Mouse (Mus musculus) cerebellum, adult 11-12 months (tissue): ENCODE results near the gene Ppp1r1b.

Experiments
- DNase-seq: peaks from one replicate; pipeline ENCODE4 v3.0.0; 2022

Ppp1r1b gene

DNA sequence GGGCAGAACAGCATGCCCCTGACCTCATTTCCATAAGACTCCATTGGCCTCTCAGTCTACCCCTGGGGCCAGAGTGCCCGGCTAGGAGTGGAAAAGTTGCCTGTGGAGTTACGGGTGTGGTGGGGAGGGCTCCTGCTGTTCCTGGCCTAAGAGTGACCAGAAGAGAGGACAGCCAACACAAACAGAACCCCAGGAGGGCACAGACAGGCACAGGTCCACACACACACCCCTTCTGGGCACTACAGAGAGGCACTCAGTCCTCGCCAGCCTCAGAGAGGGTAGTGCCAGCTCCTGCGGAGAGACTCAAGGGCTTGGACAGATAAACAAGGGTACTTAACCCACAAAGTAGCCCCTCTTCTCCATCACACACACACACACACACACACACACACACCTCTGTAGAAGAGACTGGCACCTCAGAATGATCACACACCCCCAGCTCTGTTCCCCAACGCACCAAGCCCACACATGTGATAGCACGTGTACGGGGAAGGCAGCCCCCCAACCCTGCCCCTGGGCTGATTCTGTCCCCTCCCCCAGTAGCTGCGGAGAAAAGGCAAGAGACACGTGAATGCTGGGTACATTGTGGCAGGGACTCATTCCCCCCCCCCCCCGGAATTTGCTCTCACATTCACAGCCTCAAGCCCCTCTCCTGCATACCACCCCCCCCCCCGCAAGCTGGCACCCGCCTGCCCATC lies 670 bp upstream of the Ppp1r1b start:
- peak; percentile 73 for DNase-seq

DNA sequence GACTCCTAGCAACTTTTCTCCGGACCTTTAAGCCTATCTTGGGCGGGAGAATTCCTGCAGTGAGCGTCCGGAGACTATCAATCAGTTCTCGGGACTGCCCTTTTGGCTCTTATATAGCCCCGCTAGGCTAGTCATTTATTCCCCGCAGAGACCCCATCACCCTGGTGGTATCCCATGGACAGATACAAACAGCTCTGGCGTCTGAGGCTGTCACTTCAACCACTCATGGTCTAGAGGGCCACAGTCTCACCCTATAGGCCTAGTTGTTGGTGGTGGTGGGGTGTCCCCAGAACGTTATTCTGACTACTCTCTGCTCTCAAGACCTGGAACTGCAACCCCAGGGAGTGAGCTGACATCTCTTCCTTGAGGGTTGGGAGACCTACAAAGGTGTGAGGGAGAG lies 1.1 kb downstream of the Ppp1r1b start:
- peak; percentile 43 for DNase-seq

DNA sequence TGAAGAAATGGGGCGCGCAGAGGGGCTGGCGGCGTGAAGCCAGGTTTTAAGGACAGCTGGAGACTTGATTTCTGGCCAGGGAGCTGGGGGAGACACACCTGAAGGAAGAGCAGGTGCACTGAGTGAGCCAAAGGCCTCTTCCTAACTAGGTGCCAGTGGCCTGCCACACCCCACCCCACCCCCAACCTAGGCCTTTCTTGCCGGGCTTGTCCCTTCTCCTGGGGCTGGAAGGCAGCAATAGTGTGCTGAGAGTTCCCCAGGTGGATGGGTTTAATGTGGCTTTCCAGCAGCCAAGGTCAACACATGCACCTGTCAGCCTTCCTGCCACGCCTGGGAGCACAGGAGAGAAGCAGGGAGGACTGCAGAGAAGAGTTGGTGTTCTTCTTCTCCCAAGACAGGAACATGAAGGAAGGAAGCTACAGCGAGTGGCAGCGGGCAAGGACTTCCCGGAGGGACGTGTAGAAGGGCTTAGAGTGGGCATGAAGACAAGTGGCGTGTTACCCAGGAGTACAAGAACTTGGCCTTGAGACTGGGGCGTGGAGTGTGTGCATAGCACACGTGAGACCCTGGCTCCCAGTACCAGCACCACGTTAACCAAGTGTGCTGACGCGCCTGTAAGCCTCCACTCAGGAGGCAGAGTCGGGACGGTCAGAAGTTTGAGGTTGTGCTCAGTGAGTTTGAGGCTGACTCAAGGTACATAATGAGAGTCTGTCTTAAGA lies 4.2 kb downstream of the Ppp1r1b start:
- DNase-seq = no peak

DNA sequence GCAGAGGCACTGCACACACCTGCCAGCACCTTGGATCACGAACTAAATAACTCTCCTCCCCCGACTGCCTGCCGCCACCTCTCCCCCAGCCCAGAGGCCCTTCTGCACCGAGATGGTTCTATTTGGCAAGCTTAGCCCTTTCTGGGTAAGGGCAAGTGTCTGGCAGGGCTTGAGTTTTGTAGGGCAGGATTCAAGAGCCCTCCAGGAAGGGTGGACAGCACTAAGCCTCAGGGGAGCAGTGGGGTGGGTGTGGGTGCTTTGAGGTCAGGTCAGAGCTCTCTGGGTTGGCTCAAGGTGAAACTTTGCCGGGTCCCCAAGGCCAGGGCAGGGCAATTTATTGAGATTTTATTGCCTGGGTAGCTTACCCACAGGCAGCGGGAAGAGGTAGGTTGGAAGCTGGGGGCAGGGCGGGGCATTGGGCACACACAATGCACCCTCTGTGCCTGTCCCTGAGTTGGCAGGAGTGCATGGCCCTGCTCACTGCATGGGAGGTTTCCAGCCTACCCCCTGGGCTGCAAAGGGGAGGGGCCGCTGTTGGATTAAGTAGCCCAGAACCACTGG lies 5.5 kb downstream of the Ppp1r1b start:
- no peak for DNase-seq

DNA sequence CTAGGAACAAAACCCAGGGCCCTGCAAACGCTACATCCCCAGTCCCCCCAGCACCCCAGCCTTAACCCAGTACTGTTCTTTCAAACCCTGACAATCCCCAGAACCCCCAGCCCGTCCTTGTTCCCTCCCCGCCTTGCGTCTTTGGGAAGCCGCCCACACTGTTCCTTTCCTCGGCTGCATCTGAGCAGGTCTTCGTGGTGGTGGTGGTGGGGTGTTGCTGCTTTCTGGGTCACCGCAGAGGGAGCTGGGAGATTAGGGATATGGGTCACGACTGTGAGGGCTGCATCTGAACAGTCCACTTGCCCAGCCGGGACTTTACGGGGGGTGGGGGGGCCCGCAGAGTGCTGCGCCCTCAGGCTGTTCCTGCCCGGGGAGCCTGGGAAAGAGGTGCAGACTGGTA lies 6.2 kb downstream of the Ppp1r1b start:
- no peak for DNase-seq

DNA sequence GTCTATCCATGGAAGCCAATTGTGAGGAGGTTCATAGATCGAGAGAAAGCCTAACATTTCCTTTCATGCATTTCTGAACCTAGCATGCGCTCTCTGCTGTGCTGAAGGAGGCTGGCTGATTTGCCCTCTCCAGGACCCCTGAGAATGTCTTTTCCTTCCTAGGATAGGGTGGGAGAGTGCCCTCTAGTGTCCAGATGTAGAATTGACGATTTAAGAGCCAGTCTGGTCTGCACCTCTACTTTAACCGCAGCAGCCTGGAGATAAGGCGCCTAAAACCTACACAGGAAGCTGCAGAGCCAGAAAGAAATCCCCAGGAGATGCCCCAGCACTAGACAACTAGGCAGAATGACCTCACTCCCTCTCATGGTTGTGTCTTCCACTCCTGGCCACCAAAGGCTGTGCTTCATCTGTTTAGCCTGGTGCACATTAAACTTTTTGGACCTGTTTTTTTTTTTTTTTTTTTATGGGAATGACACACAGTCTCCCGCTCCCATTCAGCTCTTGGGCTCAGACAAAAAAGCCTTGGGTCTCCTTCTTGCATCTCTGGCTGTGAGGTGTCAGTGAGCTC lies 7.6 kb downstream of the Ppp1r1b start:
- no peak for DNase-seq

DNA sequence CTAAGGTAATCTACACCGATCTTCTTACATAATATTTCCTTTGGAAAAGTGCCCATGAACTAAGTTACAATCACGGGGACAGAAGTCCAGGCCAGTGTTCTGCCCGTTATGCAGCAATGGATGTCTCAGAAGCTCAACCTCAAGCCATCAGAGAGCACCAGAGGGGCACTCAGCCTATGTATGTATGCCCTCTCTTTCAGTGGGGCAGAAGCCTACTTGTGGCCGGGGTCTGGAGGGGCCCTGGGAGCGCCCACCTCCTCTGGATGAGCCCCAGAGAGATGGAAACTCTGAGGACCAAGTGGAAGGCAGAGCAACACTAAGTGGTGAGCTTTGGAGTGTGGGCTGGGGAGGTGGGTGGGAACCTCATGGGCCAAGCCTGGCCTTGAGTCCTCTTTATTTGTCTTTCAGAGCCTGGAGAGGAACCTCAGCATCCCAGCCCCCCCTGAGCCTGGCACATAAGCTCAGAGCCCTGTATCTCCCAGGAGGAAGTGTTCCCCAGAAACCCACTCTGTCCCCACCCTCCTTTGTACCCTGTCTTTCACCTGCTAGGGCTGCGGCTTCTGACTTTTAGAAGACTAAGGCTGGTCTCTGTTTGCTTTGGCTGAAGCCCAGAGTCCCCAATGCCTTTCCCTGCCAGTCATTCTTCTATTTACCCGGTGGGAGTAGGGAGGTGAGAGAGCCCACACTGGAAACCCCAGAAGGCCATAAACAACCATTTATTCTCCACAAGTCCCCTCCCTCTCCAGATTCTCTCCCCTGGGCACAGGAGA lies 8.6 kb downstream of the Ppp1r1b start:
- DNase-seq = no peak

GRCm38 (mm10) chr11:98357396-98358160 lies 9.4 kb downstream of the Ppp1r1b start:
- DNase-seq = no peak

DNA sequence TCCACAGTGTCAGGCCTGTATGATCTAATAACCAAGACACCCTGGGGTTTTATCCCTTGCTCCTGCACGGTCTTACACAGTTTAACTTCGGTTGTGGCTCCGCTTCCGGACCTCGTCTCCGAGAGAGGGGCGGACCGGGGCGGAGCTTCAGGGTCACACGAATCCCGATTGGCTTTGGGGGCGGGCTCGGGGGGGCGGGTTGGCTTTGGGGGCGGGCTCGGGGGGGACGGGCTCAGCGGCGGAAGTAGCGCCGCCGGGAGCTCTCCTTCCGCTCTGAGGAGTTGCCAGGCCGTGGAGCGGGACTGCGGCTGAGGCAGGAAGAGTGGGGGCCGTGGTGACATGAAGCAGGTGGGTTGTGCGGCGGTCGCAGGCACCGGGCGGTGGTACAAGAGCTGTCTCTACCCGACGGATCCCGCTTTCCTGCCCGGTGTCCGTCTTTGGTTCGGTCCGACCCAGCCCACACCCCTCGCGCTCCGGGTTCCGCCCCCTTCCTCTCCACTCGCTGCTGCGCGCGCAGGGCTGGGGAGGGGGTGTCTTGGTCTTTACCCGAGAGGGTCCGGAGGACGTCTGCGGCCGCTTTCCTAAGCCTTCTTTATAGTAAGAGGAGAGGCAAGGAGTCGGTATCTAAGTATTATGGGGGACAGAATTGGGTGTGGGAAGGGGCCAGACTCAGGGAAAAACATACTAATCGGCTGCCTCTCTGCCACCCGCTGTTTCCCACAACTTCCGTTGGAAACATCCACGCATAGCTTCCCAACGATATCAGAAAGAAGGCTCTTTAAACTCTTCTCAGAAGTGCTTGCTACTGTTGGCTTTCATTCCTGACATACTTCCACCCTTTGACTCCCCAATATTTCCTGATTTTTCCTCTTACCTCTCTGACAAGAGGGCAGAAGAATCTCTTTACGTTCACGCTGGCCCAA lies 10.2 kb downstream of the Ppp1r1b start, which contains the start of gene Stard3:
Gene Stard3 (plus strand): TSS at position 208 of the 923 bp plus-strand sequence.
- peak; percentile 87 for DNase-seq

GRCm38 (mm10) chr11:98360866-98361521 lies 12.8 kb downstream of the Ppp1r1b start:
- DNase-seq = no peak

DNA sequence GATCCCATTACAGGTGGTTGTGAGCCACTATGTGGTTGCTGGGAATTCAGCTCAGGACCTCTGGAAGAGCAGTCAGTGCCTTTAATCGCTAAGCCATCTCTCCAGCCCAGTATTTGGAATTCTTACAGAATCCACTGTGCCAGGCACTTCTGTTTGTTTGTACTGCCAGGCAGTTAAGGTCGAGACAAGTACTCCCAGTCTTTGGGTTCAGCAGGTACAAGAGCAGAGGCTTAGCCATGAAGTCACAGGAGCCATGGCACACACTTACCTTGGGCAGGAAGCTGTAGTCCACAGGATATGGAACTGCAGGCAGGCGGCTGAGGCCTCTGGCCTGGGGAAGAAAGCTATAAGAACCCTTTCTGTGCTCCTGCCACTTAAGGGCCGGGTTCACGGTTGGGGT lies 15.6 kb downstream of the Ppp1r1b start:
- DNase-seq = no peak

DNA sequence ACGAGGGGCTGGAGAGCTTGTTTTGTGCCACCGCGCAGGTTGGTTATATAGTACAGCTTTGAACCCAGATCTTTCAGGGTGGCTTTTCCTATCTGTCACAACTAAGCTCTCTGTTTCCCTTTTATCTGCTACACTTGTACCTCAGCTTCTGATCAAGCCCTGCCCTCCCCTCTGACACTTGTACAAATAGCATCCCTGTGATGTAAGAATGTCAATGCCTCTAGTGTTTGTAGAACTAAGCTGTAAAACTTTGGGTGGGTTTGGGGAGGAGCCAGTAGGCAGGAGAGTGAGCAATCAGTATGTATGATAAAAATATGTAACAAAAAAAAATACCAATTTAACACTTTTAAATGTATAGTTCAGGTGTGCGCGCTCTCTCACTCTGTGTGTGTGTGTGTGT lies 16.2 kb downstream of the Ppp1r1b start:
- no peak for DNase-seq

DNA sequence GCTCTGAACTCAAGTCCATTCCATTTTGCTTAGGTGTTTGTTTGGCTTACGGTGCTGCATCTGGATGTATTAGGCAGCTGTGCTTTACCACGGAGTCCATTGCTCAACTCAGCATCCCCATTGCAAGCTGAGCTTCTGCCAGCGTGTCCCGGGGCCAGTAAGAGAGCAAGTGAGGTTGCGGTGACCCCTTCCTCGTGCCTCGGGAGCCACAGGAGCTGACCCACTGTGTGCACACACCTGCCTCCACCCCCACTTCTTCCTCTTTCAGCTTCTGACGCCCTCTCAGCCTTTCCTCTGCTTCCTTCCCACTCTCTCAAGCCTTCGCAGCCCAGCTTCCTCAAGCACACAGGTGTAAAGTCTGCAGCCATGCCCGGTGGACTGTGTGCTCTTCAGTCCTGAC lies 18.1 kb downstream of the Ppp1r1b start:
- DNase-seq = no peak

GRCm38 (mm10) chr11:98367171-98367862 lies 19.1 kb downstream of the Ppp1r1b start:
- DNase-seq = no peak

DNA sequence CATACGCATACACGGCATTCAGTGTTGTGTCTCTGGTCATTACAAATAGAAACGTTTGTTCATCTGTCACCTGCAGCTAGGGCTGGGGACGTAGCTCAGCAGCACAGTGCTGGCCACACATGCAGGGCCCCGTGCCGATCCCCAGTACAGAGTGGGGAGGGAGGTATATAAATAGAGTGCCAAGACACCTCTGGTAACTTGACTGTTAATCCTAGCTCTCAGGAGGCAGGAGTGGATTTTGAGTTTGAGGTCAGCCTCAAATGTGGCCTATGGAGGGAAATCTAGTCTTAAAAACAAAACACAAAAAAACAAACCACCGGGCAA lies 19.6 kb downstream of the Ppp1r1b start:
- no peak for DNase-seq

DNA sequence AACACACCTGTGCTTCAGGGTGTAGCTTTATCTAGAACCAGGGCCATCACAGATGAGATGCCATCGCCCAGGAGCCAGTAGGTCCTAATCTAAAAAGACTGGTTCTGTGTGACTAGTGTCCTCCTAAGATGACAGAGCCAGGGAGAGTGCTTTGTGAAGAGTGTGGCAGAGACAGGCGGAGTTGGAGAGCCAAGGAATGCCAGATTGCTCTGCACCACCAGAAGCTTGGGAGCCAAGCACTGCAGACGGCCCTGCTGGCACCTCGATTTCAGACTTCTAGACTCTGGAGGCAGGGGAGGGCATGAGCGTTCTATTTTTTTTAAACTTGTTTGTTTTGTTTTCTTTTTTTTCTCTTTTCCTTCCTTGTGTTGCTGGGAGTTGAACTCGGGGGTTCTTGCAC lies 21.1 kb downstream of the Ppp1r1b start:
- DNase-seq = peak; percentile 73

DNA sequence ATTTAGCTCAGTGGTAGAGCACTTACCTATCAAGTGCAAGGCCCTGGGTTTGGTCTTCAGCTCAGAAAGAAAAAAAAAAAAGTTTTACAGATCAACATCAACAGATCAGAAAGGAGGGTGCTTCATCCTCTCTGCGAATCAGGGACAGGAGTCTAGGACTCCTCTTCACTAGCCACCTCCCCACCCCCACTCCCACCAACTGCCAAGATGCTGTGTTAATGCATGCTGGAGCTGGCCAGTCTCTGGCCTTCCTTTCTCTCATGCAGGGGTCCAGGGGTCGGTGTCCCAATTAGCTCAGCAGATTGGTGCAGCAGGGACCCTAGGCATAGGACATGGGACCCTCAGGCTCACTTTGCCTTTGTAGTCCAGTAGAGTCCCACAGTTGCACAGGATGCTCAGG lies 22.4 kb downstream of the Ppp1r1b start:
- DNase-seq = no peak

- no peak for DNase-seq
Measured at GRCm38 (mm10) chr11:98371556-98372240, 23.5 kb downstream of the Ppp1r1b start.

DNA sequence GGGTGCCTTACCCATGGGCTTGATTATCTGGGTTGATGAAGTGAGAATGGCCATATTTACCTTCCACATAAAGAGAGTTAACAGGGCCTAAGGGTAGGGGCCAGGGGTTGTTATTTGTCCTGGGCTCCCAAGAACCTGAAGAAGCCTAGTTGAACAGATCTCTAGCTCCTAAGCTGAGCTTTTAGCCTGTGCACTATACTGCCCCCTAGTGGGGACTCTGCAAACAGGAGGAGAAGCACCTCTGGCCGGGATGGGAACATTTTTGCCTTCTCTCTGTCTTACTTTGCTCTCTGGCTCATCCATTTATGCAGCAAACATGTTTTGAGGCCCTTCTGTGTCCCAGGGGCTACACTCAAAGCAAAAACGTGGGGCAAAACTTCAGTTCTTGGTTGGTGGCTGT lies 24.2 kb downstream of the Ppp1r1b start:
- DNase-seq = no peak

DNA sequence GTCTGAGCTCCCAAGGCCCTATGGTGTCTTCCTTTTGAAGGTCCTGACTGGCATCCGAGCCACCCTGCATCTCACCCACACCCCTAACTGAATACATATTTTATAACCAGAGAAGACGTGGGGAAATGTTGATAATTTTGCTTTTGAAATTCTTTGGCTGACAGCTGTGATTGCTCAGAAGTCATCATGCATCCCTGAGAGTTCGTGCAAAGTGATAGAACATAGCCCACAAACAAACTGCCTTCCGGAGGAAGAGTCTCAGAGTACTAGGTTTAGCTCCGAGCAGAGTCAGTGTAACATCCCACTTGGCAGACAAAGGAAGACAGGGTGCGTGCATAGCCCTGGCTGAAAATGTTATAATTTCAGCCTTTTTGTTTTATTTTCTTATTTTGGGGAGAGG lies 25.0 kb downstream of the Ppp1r1b start:
- no peak for DNase-seq
